Mouse (Mus musculus): ENCODE data around the gene Sorbs2. TPM values are rescaled to one million over a fixed set of nuclear protein-coding genes. Genes with fewer than 3 reads are reported as not detected.

Gene Sorbs2
- polyA plus RNA-seq, 1 experiment = not detected

- TF ChIP-seq CTCF (IDR thresholded peaks at IDR 0.05; ENCODE audit: low read depth, low read length) (no peak), POLR2A (IDR thresholded peaks at IDR 0.05; ENCODE audit: borderline replicate concordance, low read depth, low read length) (no peak)
- Histone ChIP-seq H3K4me3 (ENCODE audit: insufficient read depth, low read length) (no peak overlapping the region), H3K27ac (ENCODE audit: insufficient read depth, low read depth, low read length) (no peak overlapping the region), H3K4me1 (ENCODE audit: control insufficient read depth, insufficient read depth, low read length) (no peaks in the 10 kb centered on the region)
These were observed 123.4 kb downstream of the Sorbs2 start for GRCm38 (mm10) chr8:45631023-45631422.

DNA sequence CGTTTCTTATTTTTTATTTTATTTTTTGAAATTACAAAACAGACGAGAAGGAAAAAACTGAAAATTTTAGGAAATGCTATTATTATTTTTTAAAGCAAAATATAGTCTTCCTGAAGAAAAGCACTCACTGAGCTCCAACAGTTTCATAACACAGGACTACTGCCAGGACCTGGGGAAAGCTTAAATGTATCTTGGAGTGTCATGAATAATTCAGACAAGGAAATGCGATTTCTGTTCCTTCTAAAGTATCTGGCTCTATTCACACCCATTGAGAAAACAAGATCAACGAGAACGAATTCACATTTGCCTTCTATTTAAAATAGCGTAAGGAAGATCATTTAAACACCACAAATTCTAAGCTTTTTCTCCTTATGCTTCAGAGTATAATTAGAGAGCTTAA is 127.6 kb downstream of the Sorbs2 start:
- H3K4me1 ChIP-seq (ENCODE audit: control insufficient read depth, insufficient read depth, low read length) = no peaks in the 10 kb centered on the region
- no peak overlapping the region for H3K27ac ChIP-seq (ENCODE audit: insufficient read depth, low read depth, low read length)
- H3K4me3 ChIP-seq (ENCODE audit: insufficient read depth, low read length) = no peak overlapping the region
- TF ChIP-seq CTCF (IDR thresholded peaks at IDR 0.05; ENCODE audit: low read depth, low read length) (no peak), POLR2A (IDR thresholded peaks at IDR 0.05; ENCODE audit: borderline replicate concordance, low read depth, low read length) (no peak)

- Histone ChIP-seq H3K4me1 (ENCODE audit: control insufficient read depth, insufficient read depth, low read length) (no peaks in the 10 kb centered on the region), H3K4me3 (ENCODE audit: insufficient read depth, low read length) (no peak overlapping the region), H3K27ac (ENCODE audit: insufficient read depth, low read depth, low read length) (no peak overlapping the region)
- TF ChIP-seq CTCF (IDR thresholded peaks at IDR 0.05; ENCODE audit: low read depth, low read length) (no peak), POLR2A (IDR thresholded peaks at IDR 0.05; ENCODE audit: borderline replicate concordance, low read depth, low read length) (no peak)
These were observed 130.2 kb downstream of the Sorbs2 start for GRCm38 (mm10) chr8:45637745-45638144.

- TF ChIP-seq CTCF (IDR thresholded peaks at IDR 0.05; ENCODE audit: low read depth, low read length) (no peak), POLR2A (IDR thresholded peaks at IDR 0.05; ENCODE audit: borderline replicate concordance, low read depth, low read length) (no peak)
- H3K4me3 ChIP-seq (ENCODE audit: insufficient read depth, low read length) = no peak overlapping the region
- no peaks in the 10 kb centered on the region for H3K4me1 ChIP-seq (ENCODE audit: control insufficient read depth, insufficient read depth, low read length)
- no peak overlapping the region for H3K27ac ChIP-seq (ENCODE audit: insufficient read depth, low read depth, low read length)
These were observed 131.9 kb downstream of the Sorbs2 start for GRCm38 (mm10) chr8:45639444-45639843.

DNA sequence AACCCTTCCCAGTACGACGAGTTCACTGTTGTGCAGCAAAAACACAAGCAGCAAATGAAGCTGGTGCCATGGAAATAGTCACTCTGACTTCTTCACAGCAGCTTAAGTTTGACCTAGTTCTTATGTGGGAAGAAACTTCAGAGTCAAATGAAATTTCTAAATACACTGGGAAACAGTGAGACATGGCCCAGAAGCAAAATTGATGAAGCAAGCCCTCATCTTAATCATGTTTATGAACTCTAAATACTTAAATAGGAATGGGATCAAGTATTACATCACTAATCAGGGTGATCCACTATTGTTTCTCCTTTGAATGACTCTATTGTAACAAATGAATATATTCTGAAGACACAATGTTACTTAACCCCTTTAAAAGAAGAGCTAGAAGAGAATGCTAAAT is 137.1 kb downstream of the Sorbs2 start:
- Histone ChIP-seq H3K27ac (ENCODE audit: insufficient read depth, low read depth, low read length) (no peak overlapping the region), H3K4me1 (ENCODE audit: control insufficient read depth, insufficient read depth, low read length) (no peaks in the 10 kb centered on the region), H3K4me3 (ENCODE audit: insufficient read depth, low read length) (no peak overlapping the region)
- TF ChIP-seq CTCF (IDR thresholded peaks at IDR 0.05; ENCODE audit: low read depth, low read length) (no peak), POLR2A (IDR thresholded peaks at IDR 0.05; ENCODE audit: borderline replicate concordance, low read depth, low read length) (no peak)

DNA sequence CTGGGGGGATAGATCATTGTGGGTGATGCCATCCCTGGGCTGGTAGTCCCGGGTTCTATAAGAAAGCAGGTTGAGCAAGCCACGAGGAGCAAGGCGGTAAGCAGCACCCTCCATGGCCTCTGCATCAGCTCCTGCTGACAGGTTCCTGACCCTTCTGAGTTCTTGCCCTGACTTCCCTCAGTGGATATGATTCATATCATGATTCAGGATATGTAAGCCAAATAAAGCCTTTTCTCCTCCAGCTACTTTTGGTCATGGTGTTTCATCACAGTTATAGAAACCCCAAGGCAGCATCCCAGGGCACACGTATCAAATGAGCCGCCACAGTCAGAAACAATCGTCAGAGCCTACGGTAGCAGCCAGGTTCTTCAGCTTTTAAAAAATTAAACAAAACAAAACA is 141.5 kb downstream of the Sorbs2 start:
- H3K4me3 ChIP-seq (ENCODE audit: insufficient read depth, low read length) = no peak overlapping the region
- no peak overlapping the region for H3K27ac ChIP-seq (ENCODE audit: insufficient read depth, low read depth, low read length)
- TF ChIP-seq CTCF (IDR thresholded peaks at IDR 0.05; ENCODE audit: low read depth, low read length) = no peak
- no peak for TF ChIP-seq POLR2A (IDR thresholded peaks at IDR 0.05; ENCODE audit: borderline replicate concordance, low read depth, low read length)
- no peaks in the 10 kb centered on the region for H3K4me1 ChIP-seq (ENCODE audit: control insufficient read depth, insufficient read depth, low read length)

DNA sequence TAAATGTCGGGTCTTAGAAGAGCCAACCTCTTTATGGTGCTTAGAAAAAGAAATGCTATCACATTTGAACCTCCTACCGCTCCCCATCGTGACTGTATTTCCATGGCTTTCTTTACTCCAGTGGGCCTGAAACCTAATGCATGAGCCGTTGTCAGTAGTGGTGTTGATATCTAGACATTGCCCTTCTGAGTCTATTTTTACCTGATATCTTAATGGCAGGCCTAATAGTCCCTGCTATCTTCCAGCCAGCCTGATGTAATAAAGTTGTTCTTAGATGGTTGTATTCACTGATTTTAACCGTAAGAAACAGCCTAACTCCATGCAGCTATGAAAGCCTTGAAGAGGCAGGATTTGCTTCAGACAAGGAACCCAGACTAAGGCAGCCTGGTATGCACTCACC is 142.4 kb downstream of the Sorbs2 start:
- Histone ChIP-seq H3K4me1 (ENCODE audit: control insufficient read depth, insufficient read depth, low read length) (no peaks in the 10 kb centered on the region), H3K4me3 (ENCODE audit: insufficient read depth, low read length) (no peak overlapping the region), H3K27ac (ENCODE audit: insufficient read depth, low read depth, low read length) (no peak overlapping the region)
- TF ChIP-seq CTCF (IDR thresholded peaks at IDR 0.05; ENCODE audit: low read depth, low read length) (no peak), POLR2A (IDR thresholded peaks at IDR 0.05; ENCODE audit: borderline replicate concordance, low read depth, low read length) (no peak)

DNA sequence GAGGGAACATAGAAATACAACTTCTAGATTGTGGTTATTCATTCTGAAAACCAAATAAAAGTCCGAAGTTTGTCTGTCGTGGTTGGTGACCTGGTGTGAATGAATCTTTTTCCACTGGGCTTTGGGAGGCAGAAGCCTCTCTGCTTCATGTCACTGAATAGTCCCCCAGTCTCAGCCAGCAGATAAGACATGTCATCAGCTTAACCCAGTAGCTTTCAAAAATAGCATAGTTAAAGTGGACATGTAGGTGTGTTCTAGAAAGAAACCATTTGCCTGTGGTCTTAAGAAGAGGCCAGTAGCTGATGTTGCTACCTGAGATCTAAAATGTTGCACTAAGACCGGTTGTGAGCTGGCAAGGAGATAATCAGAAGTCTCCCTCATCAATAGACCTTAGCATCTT is 150.4 kb downstream of the Sorbs2 start:
- TF ChIP-seq POLR2A (IDR thresholded peaks at IDR 0.05; ENCODE audit: borderline replicate concordance, low read depth, low read length) = no peak
- no peak for TF ChIP-seq CTCF (IDR thresholded peaks at IDR 0.05; ENCODE audit: low read depth, low read length)

GRCm38 (mm10) chr8:45658458-45659325 is 151.1 kb downstream of the Sorbs2 start:
- no peaks in the 10 kb centered on the region for H3K4me1 ChIP-seq (ENCODE audit: control insufficient read depth, insufficient read depth, low read length)
- TF ChIP-seq CTCF (IDR thresholded peaks at IDR 0.05; ENCODE audit: low read depth, low read length) = no peak
- no peak for TF ChIP-seq POLR2A (IDR thresholded peaks at IDR 0.05; ENCODE audit: borderline replicate concordance, low read depth, low read length)
- H3K4me3 ChIP-seq (ENCODE audit: insufficient read depth, low read length) = no peak overlapping the region
- H3K27ac ChIP-seq (ENCODE audit: insufficient read depth, low read depth, low read length) = no peak overlapping the region

More for the DNA sequence above, 150.4 kb downstream of the Sorbs2 start:
- Histone ChIP-seq H3K27ac (ENCODE audit: insufficient read depth, low read depth, low read length) (no peak overlapping the region), H3K4me1 (ENCODE audit: control insufficient read depth, insufficient read depth, low read length) (no peaks in the 10 kb centered on the region), H3K4me3 (ENCODE audit: insufficient read depth, low read length) (no peak overlapping the region)

GRCm38 (mm10) chr8:45659473-45659872 is 151.9 kb downstream of the Sorbs2 start:
- Histone ChIP-seq H3K4me3 (ENCODE audit: insufficient read depth, low read length) (no peak overlapping the region), H3K4me1 (ENCODE audit: control insufficient read depth, insufficient read depth, low read length) (no peaks in the 10 kb centered on the region), H3K27ac (ENCODE audit: insufficient read depth, low read depth, low read length) (no peak overlapping the region)
- TF ChIP-seq POLR2A (IDR thresholded peaks at IDR 0.05; ENCODE audit: borderline replicate concordance, low read depth, low read length) (no peak), CTCF (IDR thresholded peaks at IDR 0.05; ENCODE audit: low read depth, low read length) (no peak)

Measured in bone marrow macrophage, adult 2 months (primary cell).